Mouse (Mus musculus) kidney, embryonic 16.5 days (tissue): ENCODE results near the gene D430042O09Rik. TPM values are rescaled to one million over a fixed set of nuclear protein-coding genes. Genes with fewer than 3 reads are reported as not detected.

Experiments
- ATAC-seq: fragments of 200-750 bp; cut with Nextera tagmentation; 2 replicates; pipeline ENCODE4 v1.8.0; 2017; ENCODE audit warnings: moderate TSS enrichment; ENCODE audit not compliant: low FRiP score, low TSS enrichment
- H3K27ac ChIP-seq: fragments of 300-500 bp; sonication (generic); 2 replicates; pipeline ENCODE4 v1.5.1; 2014; ENCODE audit warnings: low read length
- H3K27me3 ChIP-seq: fragments of 300-500 bp; sonication (generic); 2 replicates; pipeline ENCODE4 v1.6.1; 2014; ENCODE audit warnings: low read length, control low read depth, mixed read lengths; ENCODE audit not compliant: insufficient read depth
- H3K36me3 ChIP-seq: fragments of 300-500 bp; sonication (generic); 2 replicates; pipeline ENCODE4 v1.6.1; 2014; ENCODE audit warnings: low read length, control low read depth, mixed read lengths; ENCODE audit not compliant: insufficient read depth
- H3K4me1 ChIP-seq: fragments of 300-500 bp; sonication (generic); 2 replicates; pipeline ENCODE4 v1.6.1; 2014; ENCODE audit warnings: low read length, control low read depth, mixed read lengths; ENCODE audit not compliant: insufficient read depth
- H3K4me2 ChIP-seq: fragments of 300-500 bp; sonication (generic); replicated peaks from 2 replicates; pipeline ENCODE4 v1.6.1; 2014; ENCODE audit warnings: low read depth, low read length
- H3K4me3 ChIP-seq: fragments of 300-500 bp; sonication (generic); 2 replicates; pipeline ENCODE4 v1.5.1; 2014; ENCODE audit warnings: mild to moderate bottlenecking, low read length
- H3K9ac ChIP-seq: fragments of 300-500 bp; sonication (generic); replicated peaks from 2 replicates; pipeline ENCODE4 v1.6.1; 2014; ENCODE audit warnings: low read length
- H3K9me3 ChIP-seq: fragments of 300-500 bp; sonication (generic); 2 replicates; pipeline ENCODE4 v1.6.1; 2016; ENCODE audit warnings: low read length, control low read depth
- WGBS: fragments of 180-500 bp; shearing (Covaris S2); extraction: QIAGEN DNeasy Blood & Tissue Kit; methylation state at CpG from one replicate; pipeline ENCODE4 v1.1.7; 2014; 5-methylcytosine and 5-hydroxymethylcytosine counted together
- polyA plus RNA-seq: library from polyadenylated mRNA; unstranded; fragments of >200 nt; fragmentation: Nextera tagmentation; extraction: Ambion mirVana; gene quantifications from 2 replicates; pipeline ENCODE4 v1.2.1, GENCODE M21; 2015

The D430042O09Rik gene
- polyA plus RNA-seq, 1 experiment from 2014 or later = 10.1 TPM

DNA sequence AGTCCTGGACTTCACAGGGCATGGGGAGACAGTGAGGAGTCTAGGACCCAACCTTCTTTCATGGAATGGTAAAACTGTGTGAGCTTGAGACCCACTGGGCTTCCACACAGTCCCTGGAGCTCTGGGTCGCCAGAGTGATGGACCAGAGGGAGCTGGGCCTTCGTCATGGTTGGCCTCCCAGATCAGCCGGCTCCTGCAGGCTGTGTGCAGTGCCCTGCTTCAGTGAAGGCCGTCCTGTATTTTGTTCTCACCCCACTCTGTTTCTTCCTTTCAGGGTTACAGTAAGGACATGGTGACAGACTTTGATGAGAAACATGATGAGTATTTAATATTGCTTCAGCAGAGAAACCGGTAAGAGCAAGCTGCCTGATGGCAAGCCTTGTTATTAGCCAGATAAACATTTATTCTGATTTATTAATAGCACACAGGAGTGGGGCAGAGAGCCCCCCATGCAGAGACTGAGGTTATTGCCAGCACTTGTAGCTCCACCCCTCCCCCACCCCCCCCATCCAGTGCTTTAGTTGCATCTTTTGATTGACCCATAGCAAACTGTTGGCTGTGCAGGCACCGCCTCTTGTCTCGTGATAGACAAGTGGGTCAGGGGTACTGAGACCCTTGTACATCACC lies 45.1 kb downstream of the D430042O09Rik start:
- Histone ChIP-seq H3K27me3 (no peaks in the 10 kb centered on the region), H3K4me1 (no peaks in the 10 kb centered on the region), H3K4me2 (no peak overlapping the region), H3K9me3 (no peaks in the 10 kb centered on the region), H3K9ac (no peak overlapping the region), H3K36me3 (no peaks in the 10 kb centered on the region), H3K4me3 (no peak overlapping the region), H3K27ac (no peak overlapping the region)
- ATAC-seq = 0 out of 2 replicates have a peak, but pooled peaks have one; percentile 42
- WGBS = 58% methylated on average over 7 of the region's 7 CpGs

DNA sequence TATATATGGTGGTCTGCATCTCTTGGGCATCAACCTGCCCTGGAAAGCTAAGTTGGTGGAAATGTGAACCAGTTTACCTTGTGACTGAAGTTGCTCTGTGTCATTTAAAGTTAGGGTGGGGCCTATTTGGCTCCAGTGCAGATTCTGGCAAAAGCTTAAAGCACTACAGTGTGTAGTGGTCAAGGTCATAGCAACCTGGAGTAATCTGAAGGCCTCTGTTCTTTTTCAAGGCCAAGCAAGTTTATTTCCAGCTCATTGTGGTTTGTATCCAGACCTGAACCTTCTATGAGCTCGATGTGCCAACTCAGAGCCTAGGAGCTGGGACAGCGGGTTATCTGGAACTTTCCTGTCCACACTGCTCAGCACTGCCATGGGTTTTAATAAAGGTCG lies 45.6 kb downstream of the D430042O09Rik start:
- Histone ChIP-seq H3K4me2 (no peak overlapping the region), H3K27ac (no peak overlapping the region), H3K9ac (no peak overlapping the region), H3K4me1 (no peaks in the 10 kb centered on the region), H3K9me3 (no peaks in the 10 kb centered on the region), H3K4me3 (no peak overlapping the region), H3K36me3 (no peaks in the 10 kb centered on the region), H3K27me3 (no peaks in the 10 kb centered on the region)
- no peak for ATAC-seq
- 90% methylated on average over 3 of the region's 3 CpGs for WGBS

DNA sequence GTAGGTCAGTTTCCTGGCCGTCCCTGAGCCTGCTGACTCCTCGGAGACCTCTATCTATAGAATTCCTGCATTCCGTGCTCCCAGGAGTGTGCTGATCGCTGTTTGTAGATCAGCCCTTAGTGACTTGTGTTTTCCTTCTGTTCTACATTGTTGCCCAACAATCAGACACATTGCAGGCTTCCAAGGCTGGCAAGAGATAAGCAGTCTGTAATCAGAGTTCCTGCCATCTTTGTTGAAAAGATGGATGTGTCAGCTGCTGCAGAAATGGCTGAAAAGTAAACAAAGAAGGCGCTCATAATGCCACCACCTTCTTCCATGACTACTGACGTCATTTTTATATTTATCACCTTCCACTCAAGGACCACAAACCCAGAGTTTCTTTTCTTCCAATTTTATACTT lies 49.1 kb downstream of the D430042O09Rik start:
- Histone ChIP-seq H3K36me3 (peaks cover 5% of the 10 kb centered on the region), H3K9ac (no peak overlapping the region), H3K4me1 (no peaks in the 10 kb centered on the region), H3K4me3 (no peak overlapping the region), H3K9me3 (no peaks in the 10 kb centered on the region), H3K4me2 (no peak overlapping the region), H3K27me3 (no peaks in the 10 kb centered on the region), H3K27ac (no peak overlapping the region)
- 72% methylated on average over 6 of the region's 6 CpGs for WGBS
- ATAC-seq = no peak

DNA sequence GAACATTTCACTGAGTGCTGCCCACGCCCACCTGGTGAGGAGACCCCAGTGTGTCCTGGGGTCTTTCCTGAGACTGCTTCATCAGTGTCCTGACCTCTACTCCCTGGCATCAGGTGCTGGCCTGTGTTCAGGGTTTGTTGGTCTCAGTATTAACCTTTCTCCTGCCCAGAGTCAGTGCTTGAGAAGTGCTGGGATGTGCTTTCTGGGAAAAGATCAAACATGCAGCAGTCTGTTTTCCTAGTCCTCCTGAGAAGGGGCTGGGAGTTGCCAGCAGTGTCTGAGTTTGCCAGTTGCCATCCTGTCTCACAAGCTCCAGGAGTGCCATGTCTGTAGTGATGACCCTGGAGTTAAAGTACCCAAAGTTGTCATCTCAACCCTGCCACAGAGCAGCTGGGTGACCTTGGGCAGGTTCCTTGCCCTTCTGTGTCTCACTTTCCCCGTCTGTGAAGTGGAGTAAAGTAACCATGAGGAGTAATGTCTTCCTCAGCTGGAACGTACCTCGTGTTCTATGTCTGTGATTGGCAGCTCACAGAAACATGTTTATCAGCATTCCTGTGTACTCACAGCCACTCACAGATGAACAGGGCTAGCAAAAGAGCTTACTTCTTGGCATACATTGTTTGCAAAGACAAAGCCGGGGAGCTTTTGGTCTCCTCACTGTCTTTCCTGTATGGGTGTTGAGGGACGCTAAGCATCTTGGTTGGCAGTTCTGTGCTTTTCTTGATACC lies 50.4 kb downstream of the D430042O09Rik start:
- Histone ChIP-seq H3K4me3 (no peak overlapping the region), H3K9me3 (no peaks in the 10 kb centered on the region), H3K36me3 (peaks cover 11% of the 10 kb centered on the region), H3K9ac (no peak overlapping the region), H3K4me2 (no peak overlapping the region), H3K27ac (no peak overlapping the region), H3K4me1 (no peaks in the 10 kb centered on the region), H3K27me3 (no peaks in the 10 kb centered on the region)
- WGBS = 70% methylated on average over 6 of the region's 6 CpGs
- ATAC-seq = no peak

DNA sequence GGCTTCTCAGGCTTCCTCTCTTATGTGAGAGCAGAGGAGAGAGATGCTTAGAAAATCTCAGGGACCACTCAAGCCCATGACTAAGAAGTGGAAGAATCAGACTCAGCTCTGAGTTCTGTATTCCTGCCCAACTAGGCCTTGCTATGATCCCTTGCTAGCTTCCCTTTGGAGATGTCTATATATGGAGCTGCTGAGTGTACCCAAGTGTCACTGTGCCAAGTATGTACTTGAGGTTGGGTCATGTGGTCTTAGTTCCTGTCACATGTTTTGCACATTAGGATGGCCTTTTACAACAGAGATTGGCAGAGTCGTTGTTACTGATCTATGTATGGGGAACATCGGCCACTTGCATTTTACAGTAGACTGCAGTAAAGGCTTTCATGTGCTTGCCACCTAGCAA lies 54.6 kb downstream of the D430042O09Rik start:
- Histone ChIP-seq H3K4me1 (no peaks in the 10 kb centered on the region), H3K36me3 (peaks cover 11% of the 10 kb centered on the region), H3K4me2 (no peak overlapping the region), H3K9ac (no peak overlapping the region), H3K4me3 (no peak overlapping the region), H3K27ac (no peak overlapping the region), H3K9me3 (no peaks in the 10 kb centered on the region), H3K27me3 (no peaks in the 10 kb centered on the region)
- no peak for ATAC-seq
- WGBS = 67% methylated on average over 2 of the region's 2 CpGs

DNA sequence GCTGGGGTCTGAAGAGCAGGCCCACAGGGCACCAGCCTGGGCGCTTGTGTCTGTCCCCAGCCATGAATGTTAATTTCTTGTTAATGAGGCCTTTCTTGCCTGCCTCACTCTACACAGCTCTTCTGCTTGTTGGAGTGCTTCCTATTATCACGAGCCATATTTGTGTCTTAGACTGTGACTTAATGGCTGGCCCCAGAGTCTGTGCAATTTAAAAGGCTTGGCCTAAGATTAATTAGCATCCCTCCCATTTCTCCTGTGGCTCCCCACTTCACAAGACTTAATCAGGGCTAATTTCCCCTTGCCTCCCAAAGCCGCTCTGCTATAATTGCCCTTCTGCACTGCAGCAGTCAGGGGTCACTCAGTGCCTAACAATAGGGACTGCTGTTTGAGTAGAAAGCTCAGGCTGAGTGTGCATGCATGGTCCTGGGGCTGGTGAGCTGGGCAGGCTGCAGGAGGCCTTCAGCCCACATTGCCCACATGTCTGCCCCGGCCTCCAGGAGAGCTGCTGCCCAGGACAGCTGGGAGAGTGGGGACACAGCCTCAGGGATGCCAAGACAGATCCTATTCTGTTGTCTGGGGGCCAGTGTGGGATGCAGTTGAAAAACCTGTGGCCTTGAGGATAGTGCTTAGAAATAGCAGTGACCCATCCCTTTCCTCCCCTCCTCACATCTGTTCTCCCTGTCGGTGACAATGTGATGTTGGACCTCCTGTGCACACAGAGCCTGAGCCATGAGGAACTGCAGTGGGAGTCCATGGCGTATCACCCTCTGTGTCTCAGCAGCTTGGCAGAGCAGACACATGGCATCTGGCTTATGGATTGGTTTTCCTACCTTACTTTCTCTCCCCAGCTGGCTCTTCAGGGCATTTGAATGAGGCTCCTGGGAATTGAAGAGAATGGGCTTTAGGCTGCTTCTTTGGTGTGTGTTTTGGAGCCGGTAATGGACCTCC lies 55.5 kb downstream of the D430042O09Rik start:
- no peak overlapping the region for H3K4me3 ChIP-seq
- peaks cover 11% of the 10 kb centered on the region for H3K36me3 ChIP-seq
- H3K9me3 ChIP-seq = no peaks in the 10 kb centered on the region
- no peak overlapping the region for H3K9ac ChIP-seq
- 56% methylated on average over 7 of the region's 7 CpGs for WGBS
- H3K27ac ChIP-seq = no peak overlapping the region
- H3K27me3 ChIP-seq = no peaks in the 10 kb centered on the region
- ATAC-seq = no peak
- no peaks in the 10 kb centered on the region for H3K4me1 ChIP-seq
- no peak overlapping the region for H3K4me2 ChIP-seq

DNA sequence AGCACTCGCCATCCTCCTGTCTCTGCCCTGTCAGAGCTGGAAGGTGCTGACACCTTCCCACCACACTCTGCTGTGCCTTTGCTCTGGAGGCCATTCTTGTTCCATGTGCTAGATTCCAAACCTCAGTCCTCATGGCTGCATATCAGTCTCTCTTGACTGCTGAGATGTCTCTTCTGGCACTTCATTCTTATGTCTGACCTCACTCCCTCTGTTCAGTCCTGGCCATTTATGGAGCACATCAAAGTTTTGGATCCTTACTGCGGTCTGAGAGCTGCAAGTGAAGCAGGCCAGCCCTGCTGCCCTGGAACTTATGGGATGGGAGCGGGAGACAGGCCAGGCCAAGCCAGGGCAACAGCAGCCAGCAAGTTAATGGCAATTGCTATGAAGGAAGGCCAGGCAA lies 56.7 kb downstream of the D430042O09Rik start:
- Histone ChIP-seq H3K9ac (no peak overlapping the region), H3K9me3 (no peaks in the 10 kb centered on the region), H3K4me2 (no peak overlapping the region), H3K36me3 (peaks cover 11% of the 10 kb centered on the region), H3K4me1 (no peaks in the 10 kb centered on the region), H3K27me3 (no peaks in the 10 kb centered on the region), H3K4me3 (no peak overlapping the region), H3K27ac (no peak overlapping the region)
- 89% methylated on average over 3 of the region's 3 CpGs for WGBS
- ATAC-seq = no peak

DNA sequence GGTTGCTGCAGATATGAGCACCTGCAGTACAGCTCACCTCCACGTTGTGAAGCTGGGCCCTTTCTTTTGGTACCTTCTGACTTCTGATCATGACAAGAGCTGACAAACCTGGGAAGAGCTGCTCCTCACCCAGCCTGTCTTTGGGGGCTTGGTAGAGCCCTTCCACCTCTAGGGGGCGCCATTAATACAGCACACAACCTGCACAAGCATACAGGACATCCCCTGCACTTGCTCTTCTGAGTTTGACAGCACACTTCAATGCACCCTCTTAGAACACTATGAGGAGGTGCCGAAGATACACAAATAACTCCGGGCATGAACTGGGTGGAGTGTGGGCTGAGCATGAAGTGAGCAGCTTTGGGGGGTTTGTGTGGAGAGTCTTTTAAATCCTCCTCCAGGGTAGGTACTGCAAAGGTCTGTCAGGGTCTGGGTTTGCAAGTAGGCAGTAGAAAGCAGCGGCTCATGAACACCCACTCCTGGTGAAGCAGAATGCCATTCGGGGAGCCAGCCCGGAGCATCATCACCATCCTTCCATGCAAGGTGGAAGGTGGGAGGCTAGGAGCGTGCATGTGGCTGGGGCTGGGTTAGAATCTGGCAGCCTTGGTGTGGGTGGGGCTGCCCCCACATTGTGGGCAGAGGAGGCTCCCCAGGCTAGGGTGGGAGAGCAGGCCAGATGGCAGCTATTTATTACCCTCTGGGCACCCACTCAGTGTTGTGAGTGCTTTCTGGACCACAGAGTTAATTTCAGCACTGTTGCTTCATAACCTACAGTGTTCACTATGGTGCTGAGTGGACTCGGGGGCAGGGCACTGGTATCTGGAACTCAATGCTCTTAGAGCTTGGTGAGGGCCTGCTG lies 59.5 kb downstream of the D430042O09Rik start:
- Histone ChIP-seq H3K9me3 (no peaks in the 10 kb centered on the region), H3K9ac (no peak overlapping the region), H3K4me2 (no peak overlapping the region), H3K27me3 (no peaks in the 10 kb centered on the region), H3K4me3 (no peak overlapping the region), H3K27ac (no peak overlapping the region), H3K36me3 (peaks cover 2% of the 10 kb centered on the region), H3K4me1 (no peaks in the 10 kb centered on the region)
- peak; percentile 47; the same call in 1 of the 2 replicates for ATAC-seq
- WGBS = 64% methylated on average over 9 of the region's 9 CpGs

DNA sequence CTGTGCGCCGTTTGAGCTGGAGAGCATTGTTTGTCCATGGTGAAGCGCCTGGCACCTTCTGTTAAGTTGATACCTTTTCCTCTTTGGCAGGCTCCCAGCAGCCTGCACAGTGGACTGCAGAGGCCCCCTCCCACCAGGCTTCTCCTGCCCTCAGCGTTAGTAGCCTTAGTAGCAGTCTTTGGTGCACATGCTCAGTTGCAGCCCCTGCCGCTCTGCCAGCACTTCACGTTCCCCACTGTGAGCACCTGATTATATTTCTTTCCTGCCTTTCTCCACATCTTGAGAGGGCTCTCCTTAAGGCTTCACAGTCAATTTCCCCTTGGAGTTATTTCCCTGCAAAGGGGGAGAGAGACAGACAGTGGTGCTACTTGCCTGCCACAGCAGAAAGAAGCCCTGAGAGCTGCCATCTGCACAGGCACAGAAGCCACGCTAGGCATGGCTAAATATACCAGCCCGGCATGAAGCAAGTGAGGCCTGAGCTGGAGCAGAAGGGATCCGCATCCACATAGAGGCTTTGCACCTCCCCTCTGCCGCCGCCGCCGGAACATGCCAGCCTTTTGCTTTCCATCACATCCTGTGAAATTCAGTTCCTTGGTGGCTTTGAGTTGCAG lies 65.4 kb downstream of the D430042O09Rik start:
- H3K4me1 ChIP-seq = no peaks in the 10 kb centered on the region
- no peaks in the 10 kb centered on the region for H3K9me3 ChIP-seq
- no peak overlapping the region for H3K4me3 ChIP-seq
- H3K36me3 ChIP-seq = peaks cover 5% of the 10 kb centered on the region; the same call in 1 of the 2 replicates
- H3K4me2 ChIP-seq = no peak overlapping the region
- WGBS = 74% methylated on average over 13 of the region's 13 CpGs
- H3K27me3 ChIP-seq = no peaks in the 10 kb centered on the region
- no peak overlapping the region for H3K9ac ChIP-seq
- no peak overlapping the region for H3K27ac ChIP-seq
- no peak for ATAC-seq
